Mouse (Mus musculus) cerebellum, adult 11 months (tissue): ENCODE data around the gene Fam162a.
"Not testable (repeated sequence)": the region's sequence is repeated elsewhere in the genome, so short reads cannot be mapped to it uniquely, and the experiment has no call there.

Source experiments
- DNase-seq: peaks from one replicate; pipeline ENCODE4 v3.0.0; 2022

Fam162a gene

GRCm38 (mm10) chr16:36057933-36058475 lies 13.4 kb downstream of the Fam162a start:
- DNase-seq: no peak

GRCm38 (mm10) chr16:36056416-36056815 lies 15.0 kb downstream of the Fam162a start:
- no peak for DNase-seq

GRCm38 (mm10) chr16:36054920-36055319 lies 16.5 kb downstream of the Fam162a start:
- no peak for DNase-seq

GRCm38 (mm10) chr16:36053524-36054275 lies 17.7 kb downstream of the Fam162a start:
- DNase-seq: no peak

- no peak for DNase-seq
Observed at GRCm38 (mm10) chr16:36051491-36051890, 19.9 kb downstream of the Fam162a start.

- no peak for DNase-seq
Observed at GRCm38 (mm10) chr16:36047538-36047937, 23.9 kb downstream of the Fam162a start.

GRCm38 (mm10) chr16:36043964-36044363 lies 27.4 kb downstream of the Fam162a start:
- DNase-seq: no peak

- DNase-seq: no peak
Observed at GRCm38 (mm10) chr16:36043073-36043472, 28.3 kb downstream of the Fam162a start.

GRCm38 (mm10) chr16:36041625-36042020 lies 29.8 kb downstream of the Fam162a start:
- peak; percentile 16 for DNase-seq

- DNase-seq: peak; percentile 92
Observed at GRCm38 (mm10) chr16:36040640-36041624, 30.5 kb downstream of the Fam162a start, which contains the start of gene Wdr5b. Gene Wdr5b, plus strand, starts transcription at chr16:36041190.

GRCm38 (mm10) chr16:36028120-36028519 lies 43.3 kb downstream of the Fam162a start:
- not testable (repeated sequence) for DNase-seq

GRCm38 (mm10) chr16:36016335-36016734 lies 55.1 kb downstream of the Fam162a start:
- DNase-seq: no peak

- DNase-seq: no peak
Observed at GRCm38 (mm10) chr16:36008396-36008795, 63.0 kb downstream of the Fam162a start.

- DNase-seq: not testable (repeated sequence)
Observed at GRCm38 (mm10) chr16:35998852-35999251, 72.5 kb downstream of the Fam162a start.
